Mouse (Mus musculus) kidney, postnatal 25 days (tissue): Measurements from ENCODE around the gene Ppp1r11.

ENCODE experiments used
- DNase-seq, 2 experiments: peaks; one replicate each; pipeline ENCODE4 v3.0.0; 2021; ENCODE audit warnings: mixed read lengths in 2 of 2

Gene Ppp1r11

DNA sequence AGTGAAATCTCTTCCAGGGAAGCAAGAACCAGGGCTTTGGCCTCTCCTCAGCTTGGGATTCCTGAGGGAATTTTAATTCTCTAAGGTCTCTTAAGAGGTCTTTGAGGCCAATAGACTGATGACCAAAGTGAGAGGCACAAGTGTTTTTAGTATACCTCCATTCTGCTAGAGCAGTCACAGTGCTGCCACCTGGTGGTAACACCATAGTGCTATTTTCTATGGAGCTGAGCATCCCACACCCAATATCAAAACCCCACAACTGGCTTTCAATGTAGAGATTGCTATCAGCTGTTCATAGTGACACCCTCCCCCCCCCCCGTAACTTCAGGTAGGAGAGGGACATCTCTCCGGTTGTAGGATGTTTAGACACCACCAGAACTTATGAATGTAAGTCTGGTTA is 37.4 kb downstream of the Ppp1r11 start:
- DNase-seq = peak; percentile 83 to 93

DNA sequence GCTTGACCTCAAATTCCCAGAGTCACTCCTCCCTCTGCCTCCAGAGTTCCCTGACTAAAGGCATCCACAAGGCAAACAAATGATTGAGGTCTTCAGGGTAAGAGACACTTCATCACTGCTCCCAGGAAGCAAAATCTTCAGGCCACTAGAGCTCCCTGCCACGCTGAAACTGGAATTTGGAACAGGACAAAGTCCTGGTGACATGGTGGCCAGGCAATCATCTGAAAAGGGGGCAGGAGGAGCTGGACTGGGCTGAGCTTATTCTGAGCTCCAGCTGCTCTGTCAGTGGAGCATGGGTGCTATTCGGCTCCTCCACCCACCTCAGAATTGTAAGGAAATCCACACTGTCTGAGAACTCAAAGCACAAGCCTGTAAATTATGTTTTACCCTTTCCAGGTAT is 39.5 kb downstream of the Ppp1r11 start:
- DNase-seq = no peak

DNA sequence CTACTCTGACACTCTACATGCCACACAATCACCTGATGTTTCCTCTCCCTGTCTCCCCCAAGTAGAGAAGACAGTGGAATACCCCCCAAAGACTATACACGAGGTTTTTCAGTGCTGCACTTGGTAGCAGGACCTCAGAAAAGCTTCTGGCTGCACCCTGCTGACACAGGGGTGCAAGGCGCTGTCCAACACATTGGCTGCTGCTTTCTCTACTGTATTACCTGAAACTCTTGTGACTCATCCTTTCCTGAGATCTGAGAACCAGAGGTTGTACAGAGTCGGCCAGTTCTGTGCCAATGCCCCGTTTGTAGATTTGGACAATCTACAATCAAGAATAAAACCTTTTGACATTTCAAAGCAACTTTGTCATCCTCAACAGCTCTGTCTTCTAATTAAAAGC is 41.7 kb downstream of the Ppp1r11 start:
- no peak for DNase-seq

DNA sequence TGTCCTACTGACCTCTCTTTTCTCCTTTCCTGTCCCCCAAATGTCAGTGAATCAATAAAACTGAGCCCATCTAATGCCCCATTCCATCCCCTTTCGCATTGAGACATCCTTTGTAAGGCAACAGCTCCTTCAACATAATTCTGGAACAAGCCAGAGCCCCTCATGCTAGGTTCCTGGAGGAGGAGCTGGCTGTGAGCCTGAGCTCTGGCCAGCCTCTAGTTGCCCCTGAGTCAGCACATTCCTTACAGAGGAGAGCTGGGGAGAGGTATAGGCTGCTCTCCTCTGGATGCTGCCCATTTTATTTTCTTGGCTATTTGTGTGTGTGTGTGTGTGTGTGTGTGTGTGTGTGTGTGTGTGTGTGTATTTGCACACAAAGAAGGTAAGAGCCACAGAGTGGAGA is 43.3 kb downstream of the Ppp1r11 start:
- no peak for DNase-seq

DNA sequence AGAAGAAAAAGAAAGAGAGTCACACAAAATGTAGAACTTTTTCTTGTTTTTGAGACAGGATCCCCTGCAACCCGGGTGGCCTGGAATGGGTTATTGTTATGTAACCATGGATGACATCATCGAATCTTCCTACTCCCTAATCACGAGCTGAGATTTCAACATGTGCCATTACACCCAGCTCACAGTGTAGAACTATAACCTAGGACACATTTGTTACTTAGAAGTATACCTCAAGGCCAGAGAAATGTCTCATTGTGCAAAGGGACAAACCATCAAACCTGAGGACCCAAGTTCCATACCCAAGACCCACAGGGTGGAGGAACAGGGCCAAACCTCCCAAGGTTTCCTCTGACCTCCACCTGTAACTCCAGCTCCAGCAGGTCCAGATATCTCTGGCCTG is 47.9 kb downstream of the Ppp1r11 start:
- no peak for DNase-seq

DNA sequence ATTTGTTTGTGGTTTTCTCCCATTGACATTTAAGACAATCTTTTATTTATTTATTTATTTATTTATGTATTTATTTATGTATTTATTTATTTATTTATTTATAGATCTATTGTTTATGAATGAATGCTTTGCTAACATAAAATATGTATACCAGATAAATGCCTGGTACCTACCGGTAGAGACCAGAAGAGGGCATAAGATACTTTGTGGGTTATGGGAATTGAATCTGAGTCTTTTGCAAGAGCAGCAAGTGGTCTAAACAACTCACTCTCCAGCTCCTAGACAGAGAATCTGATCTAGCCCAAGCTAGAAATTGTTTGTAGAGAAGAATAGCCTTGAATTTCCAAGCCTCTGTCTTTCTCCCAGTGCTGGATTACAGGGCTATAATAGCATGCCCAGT is 50.9 kb downstream of the Ppp1r11 start:
- DNase-seq = no peak

DNA sequence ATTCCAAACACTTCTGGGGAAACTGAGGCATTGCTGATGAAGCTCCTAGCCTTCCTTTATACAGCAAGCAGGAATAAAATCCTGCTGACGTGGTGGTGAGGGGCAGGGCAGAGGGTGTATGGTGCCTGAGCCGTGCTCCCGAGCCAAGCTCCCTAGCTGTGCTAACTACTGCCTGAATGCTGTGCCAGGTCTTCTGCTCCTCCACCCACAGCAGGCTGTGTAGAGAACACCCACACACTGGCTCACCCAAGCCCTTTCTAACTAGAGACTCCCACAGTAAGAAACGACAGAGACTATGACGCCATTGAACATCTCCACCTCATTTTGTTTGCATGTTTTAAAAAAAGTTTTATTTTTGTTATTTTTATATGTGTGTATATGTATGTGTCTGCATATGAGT is 51.5 kb downstream of the Ppp1r11 start:
- no peak for DNase-seq

DNA sequence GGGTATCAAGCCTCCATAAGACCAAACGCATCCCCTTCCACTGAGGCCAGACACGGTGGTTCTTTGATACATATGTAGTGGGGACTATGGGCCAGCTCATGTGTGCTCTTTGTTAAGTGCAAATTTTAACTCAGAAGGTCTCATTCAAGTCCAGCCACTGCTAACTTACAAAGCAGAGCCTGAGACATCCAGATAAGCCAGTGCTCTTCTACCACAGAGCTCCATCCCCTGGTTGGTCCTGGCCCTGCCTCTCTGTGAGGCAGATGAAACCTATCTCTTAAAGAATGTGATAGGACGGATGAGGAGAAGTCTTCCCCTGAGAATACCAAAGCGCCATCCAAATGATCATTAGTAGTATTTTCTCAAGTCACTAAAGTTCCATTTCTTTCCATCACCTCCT is 52.2 kb downstream of the Ppp1r11 start:
- no peak for DNase-seq
